Mouse (Mus musculus): Measurements from ENCODE around the gene Cacng4. TPM values are rescaled to one million over a fixed set of nuclear protein-coding genes. Genes with fewer than 3 reads are reported as not detected.

Cacng4 gene
- polyA plus RNA-seq, 1 experiment, result not detected

DNA sequence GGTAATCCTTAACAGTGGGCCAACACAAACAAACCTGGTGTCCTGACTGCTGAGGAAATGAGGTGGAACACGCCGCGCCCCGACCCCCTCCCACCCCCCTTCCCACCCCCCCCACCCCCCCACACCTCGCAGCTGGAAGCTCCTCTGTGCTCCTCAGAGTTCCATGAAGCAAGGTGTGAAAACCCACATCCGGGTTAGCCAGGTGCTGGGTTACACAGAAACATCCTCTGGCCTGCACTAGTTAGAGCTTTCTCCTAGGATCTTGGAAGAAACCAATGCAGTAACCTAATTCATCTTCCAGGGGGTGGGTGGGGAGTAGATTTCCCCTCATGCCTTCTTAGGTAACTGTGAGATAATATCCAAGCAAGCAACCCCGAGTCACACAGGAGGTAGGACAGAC lies 2.0 kb upstream of the Cacng4 start:
- Histone ChIP-seq H3K4me3 (replicated peaks) (no peak overlapping the region), H3K9me3 (ENCODE audit: control insufficient read depth, low read length) (no peaks in the 10 kb centered on the region), H3K4me1 (ENCODE audit: control insufficient read depth) (no peaks in the 10 kb centered on the region), H3K27me3 (ENCODE audit: control insufficient read depth) (peaks cover 71% of the 10 kb centered on the region), H3K36me3 (ENCODE audit: control insufficient read depth) (no peaks in the 10 kb centered on the region)
- TF ChIP-seq TAL1 (IDR thresholded peaks at IDR 0.05; ENCODE audit: low read length), result no peak
- no peak for TF ChIP-seq GATA1 (IDR thresholded peaks at IDR 0.05; ENCODE audit: low read length)

DNA sequence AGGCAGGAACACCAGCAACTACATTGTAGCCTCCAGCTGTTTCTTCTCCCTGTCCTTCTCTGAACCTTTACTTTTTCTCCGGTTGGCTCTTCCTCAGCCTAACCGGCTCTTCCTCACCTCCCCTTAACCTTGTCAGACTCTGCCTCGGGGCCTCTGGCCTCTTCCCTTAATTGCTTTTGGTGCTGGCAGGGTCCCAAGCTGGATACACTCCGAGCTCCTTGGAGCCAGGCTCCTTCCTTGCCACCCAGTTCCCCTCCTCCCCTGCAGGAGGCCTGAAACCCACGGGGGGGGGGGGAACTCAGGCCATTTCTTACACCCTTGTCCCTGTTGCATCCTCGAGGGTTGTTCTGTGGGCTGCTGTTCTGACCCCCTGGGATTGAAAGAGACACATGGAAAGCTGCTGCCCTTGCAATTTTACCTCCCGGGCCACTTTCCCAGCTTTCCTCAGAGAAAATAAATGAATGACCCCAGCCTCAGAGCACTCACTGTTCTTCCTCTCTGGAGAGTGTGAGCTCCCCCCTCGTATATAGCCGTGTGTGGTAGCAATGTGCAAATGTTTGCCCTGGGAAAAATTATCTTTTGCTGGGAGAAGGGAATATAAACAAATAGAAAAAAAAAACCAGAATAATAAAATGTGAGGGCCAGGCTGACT lies 1.2 kb upstream of the Cacng4 start:
- Histone ChIP-seq H3K36me3 (ENCODE audit: control insufficient read depth) (no peaks in the 10 kb centered on the region), H3K27me3 (ENCODE audit: control insufficient read depth) (peaks cover 76% of the 10 kb centered on the region), H3K4me1 (ENCODE audit: control insufficient read depth) (no peaks in the 10 kb centered on the region), H3K4me3 (replicated peaks) (no peak overlapping the region), H3K9me3 (ENCODE audit: control insufficient read depth, low read length) (no peaks in the 10 kb centered on the region)
- TF ChIP-seq GATA1 (IDR thresholded peaks at IDR 0.05; ENCODE audit: low read length) (no peak), TAL1 (IDR thresholded peaks at IDR 0.05; ENCODE audit: low read length) (no peak)

DNA sequence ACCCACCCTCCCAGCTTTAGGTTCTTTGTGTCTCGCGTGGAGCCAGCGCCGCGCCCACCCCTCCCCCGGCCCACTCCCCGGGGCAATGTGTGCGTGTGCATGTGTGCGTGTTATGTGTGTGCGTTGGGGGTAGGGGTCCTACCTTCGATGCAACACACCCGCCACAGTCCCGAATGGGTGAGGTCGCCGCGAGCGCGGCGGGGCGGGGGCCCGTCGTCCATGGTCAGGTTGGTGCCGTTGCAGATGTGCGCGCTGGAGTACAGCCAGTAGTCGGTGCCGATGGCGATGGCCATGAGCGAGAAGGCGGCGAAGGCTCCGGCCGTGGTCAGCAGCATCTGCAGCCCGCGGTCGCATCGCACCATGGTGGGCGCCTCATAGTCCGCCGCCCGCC lies 259 bp downstream of the Cacng4 start:
- no peaks in the 10 kb centered on the region for H3K36me3 ChIP-seq (ENCODE audit: control insufficient read depth)
- no peaks in the 10 kb centered on the region for H3K9me3 ChIP-seq (ENCODE audit: control insufficient read depth, low read length)
- H3K27me3 ChIP-seq (ENCODE audit: control insufficient read depth), result peaks cover 71% of the 10 kb centered on the region
- no peak for TF ChIP-seq TAL1 (IDR thresholded peaks at IDR 0.05; ENCODE audit: low read length)
- no peak for TF ChIP-seq GATA1 (IDR thresholded peaks at IDR 0.05; ENCODE audit: low read length)
- H3K4me3 ChIP-seq (replicated peaks), result no peak overlapping the region
- no peaks in the 10 kb centered on the region for H3K4me1 ChIP-seq (ENCODE audit: control insufficient read depth)

DNA sequence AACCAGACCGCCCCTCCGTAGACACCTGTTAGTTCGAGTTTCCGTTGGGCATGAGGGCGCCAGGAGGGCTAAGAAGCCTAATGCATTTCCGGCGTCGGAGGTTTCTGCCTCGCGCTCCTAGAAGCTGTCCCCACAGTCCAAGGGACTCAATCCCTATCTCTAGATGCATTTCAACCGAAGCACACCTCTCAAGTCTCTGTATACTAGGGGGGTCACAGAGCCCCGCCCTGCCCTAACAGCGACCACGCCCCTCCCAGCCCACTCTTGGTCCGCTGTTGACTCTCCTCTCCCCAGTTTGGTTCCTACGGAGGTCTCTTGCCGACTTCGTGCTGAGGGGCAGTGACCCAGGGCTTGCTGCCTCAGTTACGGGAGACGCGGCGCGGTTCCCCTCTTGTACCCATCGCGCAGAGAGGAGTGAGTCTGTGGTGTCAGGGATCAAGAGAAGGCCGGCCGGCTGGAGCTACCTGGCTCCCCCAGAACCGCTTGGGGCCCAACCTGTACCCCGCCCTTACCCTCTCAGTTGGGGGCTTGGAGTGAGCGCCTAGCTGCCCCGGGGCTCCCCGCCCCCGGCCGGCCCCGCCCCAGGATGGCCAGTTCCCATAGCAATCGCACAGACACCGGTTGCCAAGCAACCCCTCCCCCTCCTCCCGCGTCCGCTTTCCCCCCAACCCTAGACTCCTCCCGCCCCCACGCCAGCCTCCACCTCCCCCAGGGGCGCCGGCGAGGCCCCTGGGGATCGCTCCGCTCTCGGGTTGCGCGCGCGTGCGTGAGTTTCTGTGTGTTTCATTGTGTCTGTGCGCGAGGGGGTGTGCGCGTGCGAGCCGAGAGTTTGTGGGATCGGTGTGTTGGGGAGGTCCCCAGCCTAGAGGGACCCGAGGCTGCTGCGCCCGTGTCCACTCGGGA lies 906 bp downstream of the Cacng4 start:
- H3K36me3 ChIP-seq (ENCODE audit: control insufficient read depth), result no peaks in the 10 kb centered on the region
- no peaks in the 10 kb centered on the region for H3K4me1 ChIP-seq (ENCODE audit: control insufficient read depth)
- peaks cover 70% of the 10 kb centered on the region for H3K27me3 ChIP-seq (ENCODE audit: control insufficient read depth)
- no peak for TF ChIP-seq GATA1 (IDR thresholded peaks at IDR 0.05; ENCODE audit: low read length)
- no peak for TF ChIP-seq TAL1 (IDR thresholded peaks at IDR 0.05; ENCODE audit: low read length)
- H3K4me3 ChIP-seq (replicated peaks), result no peak overlapping the region
- H3K9me3 ChIP-seq (ENCODE audit: control insufficient read depth, low read length), result no peaks in the 10 kb centered on the region

DNA sequence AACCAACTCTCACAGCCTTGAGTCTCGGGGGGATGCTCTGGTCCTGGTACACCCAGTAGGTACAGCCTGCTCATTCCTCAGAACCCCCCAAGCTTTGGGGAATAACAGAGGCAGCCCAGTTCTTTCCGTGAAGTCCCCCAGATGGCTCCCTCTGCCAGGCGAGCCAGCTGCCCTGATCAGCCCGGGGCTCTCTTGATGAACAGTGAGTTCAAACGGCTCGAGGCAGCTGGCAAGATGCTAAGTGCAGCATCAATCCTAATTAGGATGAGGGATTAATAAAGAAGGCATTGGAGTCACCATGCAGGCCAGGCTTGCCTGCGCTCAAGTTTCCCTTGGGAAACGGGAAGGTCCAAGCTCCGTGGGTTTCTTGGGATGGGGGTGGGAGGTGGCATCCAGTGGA lies 2.2 kb downstream of the Cacng4 start:
- H3K27me3 ChIP-seq (ENCODE audit: control insufficient read depth), result peaks cover 61% of the 10 kb centered on the region

DNA sequence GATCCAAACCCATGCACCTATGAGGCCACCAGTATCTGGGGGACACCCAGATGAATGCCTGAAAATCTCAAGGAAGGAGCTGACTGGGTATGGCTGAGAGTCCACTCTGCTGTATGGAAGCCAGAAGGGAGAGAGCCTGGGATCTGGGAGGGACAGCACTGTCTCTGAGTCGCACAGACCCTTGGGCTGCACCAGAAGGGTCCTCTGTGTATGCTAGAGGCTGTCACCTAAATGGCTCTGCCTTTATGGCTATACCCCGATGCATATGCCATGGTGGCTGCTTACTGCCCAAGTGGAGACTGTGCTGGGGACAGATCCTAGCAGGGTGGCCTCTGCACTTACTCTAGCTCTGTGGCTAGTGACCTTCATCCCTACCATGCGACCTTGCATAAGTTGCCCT lies 8.6 kb downstream of the Cacng4 start:
- H3K36me3 ChIP-seq (ENCODE audit: control insufficient read depth), result no peaks in the 10 kb centered on the region
- H3K4me1 ChIP-seq (ENCODE audit: control insufficient read depth), result no peaks in the 10 kb centered on the region
- TF ChIP-seq TAL1 (IDR thresholded peaks at IDR 0.05; ENCODE audit: low read length), result no peak
- no peak for TF ChIP-seq GATA1 (IDR thresholded peaks at IDR 0.05; ENCODE audit: low read length)
- H3K9me3 ChIP-seq (ENCODE audit: control insufficient read depth, low read length), result peaks cover 10% of the 10 kb centered on the region
- no peaks in the 10 kb centered on the region; the same call in 1 of the 2 replicates for H3K27me3 ChIP-seq (ENCODE audit: control insufficient read depth)
- no peak overlapping the region for H3K4me3 ChIP-seq (replicated peaks)

More for the DNA sequence above, 2.2 kb downstream of the Cacng4 start:
- TF ChIP-seq GATA1 (IDR thresholded peaks at IDR 0.05; ENCODE audit: low read length), result no peak
- TF ChIP-seq TAL1 (IDR thresholded peaks at IDR 0.05; ENCODE audit: low read length), result no peak
- Histone ChIP-seq H3K4me1 (ENCODE audit: control insufficient read depth) (no peaks in the 10 kb centered on the region), H3K36me3 (ENCODE audit: control insufficient read depth) (no peaks in the 10 kb centered on the region), H3K9me3 (ENCODE audit: control insufficient read depth, low read length) (no peaks in the 10 kb centered on the region), H3K4me3 (replicated peaks) (no peak overlapping the region)

DNA sequence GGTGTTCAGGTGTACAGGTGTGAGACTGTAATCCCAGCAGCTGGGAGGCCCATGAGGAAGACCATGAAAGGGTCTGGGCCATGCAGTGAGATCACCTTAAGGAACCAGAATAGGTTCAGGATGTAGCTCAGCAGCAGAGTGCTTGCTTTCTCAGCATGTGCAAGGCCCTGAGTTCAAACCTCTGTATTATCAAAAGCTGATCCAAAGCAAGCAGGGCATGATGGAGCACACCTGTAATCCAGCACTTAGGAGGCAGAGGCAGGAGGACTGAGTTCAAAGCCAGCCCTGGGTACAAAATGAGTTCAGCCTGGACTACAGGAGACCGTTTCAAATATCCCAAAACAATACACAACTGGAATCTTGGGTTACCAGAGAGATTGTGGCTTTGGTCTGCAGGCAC lies 9.1 kb downstream of the Cacng4 start:
- Histone ChIP-seq H3K27me3 (ENCODE audit: control insufficient read depth) (no peaks in the 10 kb centered on the region), H3K4me1 (ENCODE audit: control insufficient read depth) (no peaks in the 10 kb centered on the region), H3K36me3 (ENCODE audit: control insufficient read depth) (no peaks in the 10 kb centered on the region), H3K4me3 (replicated peaks) (no peak overlapping the region), H3K9me3 (ENCODE audit: control insufficient read depth, low read length) (peaks cover 10% of the 10 kb centered on the region)
- TF ChIP-seq TAL1 (IDR thresholded peaks at IDR 0.05; ENCODE audit: low read length), result no peak
- no peak for TF ChIP-seq GATA1 (IDR thresholded peaks at IDR 0.05; ENCODE audit: low read length)

DNA sequence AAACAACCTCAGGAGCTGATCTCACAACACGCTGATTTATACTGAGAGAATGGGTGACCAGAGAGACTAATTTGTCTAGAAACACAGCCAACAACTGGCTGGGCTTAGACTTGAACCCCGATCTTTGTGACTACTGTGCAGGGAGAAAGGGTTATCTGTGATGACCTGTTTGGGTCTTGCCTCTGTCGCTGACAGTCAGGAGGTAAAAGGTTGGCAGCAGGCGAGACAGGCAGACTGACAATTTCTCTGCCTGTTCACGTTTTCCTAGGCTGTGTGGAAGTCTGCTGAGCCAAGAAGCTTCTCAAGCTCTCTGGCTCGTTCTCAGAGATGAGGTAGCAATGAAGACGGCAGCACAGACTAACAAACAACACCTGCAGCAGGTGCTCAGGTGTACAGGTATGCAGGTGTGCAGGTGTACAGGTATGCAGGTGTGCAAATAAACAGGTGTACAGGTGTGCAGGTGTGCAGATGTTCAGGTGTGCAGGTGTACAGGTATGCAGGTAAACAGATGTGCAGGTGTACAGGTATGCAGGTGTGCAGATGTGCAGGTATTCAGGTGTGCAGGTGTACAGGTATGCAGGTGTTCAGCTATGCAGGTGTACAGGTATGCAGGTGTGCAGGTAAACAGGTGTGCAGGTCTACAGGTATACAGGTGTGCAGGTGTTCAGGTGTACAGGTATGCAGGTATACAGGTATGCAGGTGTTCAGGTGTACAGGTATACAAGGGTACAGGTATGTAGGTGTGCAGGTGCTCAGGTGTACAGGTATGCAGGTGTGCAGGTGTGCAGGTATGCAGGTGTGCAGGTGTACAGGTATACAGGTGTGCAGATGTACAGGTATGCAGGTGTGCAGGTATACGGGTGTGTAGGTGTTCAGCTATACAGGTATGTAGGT lies 10.2 kb downstream of the Cacng4 start:
- H3K4me1 ChIP-seq (ENCODE audit: control insufficient read depth), result no peaks in the 10 kb centered on the region
- TF ChIP-seq GATA1 (IDR thresholded peaks at IDR 0.05; ENCODE audit: low read length) (no peak), TAL1 (IDR thresholded peaks at IDR 0.05; ENCODE audit: low read length) (no peak)

More for the DNA sequence above, 10.2 kb downstream of the Cacng4 start:
- Histone ChIP-seq H3K4me3 (replicated peaks) (no peak overlapping the region), H3K27me3 (ENCODE audit: control insufficient read depth) (no peaks in the 10 kb centered on the region), H3K9me3 (ENCODE audit: control insufficient read depth, low read length) (peaks cover 10% of the 10 kb centered on the region), H3K36me3 (ENCODE audit: control insufficient read depth) (no peaks in the 10 kb centered on the region)
